Mouse (Mus musculus) spleen, embryonic (tissue): ENCODE results near the gene Rara.
"Not testable (repeated sequence)": the region's sequence is repeated elsewhere in the genome, so short reads cannot be mapped to it uniquely, and the experiment has no call there.

Experiments
- CTCF ChIA-PET: fragments of 350-600 bp; sonication (Branson Sonifier 250); formaldehyde crosslinking; loops from one replicate; lab custom pipeline; 2022; lab: Charles Lee

Gene Rara

DNA sequence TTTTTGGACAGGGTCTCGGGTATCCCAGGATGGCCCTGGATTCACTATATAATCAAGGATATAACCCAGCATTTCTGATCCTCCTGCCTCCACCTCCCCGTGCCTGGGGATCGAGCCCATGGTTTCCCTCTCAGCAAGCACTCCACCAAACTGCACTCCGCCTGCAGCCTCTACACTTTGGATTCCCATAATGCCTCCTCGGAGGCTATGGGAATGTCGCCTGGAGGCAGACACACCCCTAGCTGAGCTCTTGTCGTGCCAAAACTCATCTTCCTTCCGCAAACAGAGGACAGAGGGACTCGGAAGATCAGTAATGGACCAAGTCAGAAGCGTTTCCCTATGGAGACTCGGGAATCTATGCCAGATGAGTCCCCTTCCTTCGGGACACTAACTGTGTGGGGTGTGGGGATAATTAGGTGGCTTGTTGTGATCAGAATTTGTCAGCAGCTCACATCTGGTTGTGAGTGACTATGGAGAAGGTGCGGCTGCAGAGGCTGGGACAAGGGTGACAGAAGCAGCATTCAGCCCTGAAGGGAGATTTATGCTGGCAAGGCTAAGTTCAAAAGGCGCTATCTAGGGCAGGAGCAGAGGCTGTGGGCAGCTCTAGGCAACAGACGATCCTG lies 51.0 kb downstream of the Rara start:
- CTCF ChIA-PET, result no interaction called here

DNA sequence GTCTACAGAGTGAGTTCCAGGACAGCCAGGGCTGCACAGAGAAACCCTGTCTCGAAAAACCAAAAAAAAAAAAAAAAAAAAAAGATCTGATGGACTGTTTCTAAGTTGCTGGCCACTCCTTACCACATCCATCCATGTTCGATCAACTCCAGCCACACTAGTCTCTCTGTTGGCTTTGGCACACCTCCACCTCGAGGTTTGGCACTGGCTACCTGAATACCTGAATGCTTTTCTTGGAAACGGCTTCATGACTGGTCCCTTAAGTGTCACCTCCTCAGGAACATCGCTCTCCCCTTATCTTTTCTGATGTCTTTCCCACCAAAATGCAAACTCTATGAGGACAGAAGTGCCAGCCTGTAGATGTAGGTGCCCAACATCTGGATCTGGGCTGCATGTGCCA lies 51.7 kb downstream of the Rara start:
- CTCF ChIA-PET, result no interaction called here

DNA sequence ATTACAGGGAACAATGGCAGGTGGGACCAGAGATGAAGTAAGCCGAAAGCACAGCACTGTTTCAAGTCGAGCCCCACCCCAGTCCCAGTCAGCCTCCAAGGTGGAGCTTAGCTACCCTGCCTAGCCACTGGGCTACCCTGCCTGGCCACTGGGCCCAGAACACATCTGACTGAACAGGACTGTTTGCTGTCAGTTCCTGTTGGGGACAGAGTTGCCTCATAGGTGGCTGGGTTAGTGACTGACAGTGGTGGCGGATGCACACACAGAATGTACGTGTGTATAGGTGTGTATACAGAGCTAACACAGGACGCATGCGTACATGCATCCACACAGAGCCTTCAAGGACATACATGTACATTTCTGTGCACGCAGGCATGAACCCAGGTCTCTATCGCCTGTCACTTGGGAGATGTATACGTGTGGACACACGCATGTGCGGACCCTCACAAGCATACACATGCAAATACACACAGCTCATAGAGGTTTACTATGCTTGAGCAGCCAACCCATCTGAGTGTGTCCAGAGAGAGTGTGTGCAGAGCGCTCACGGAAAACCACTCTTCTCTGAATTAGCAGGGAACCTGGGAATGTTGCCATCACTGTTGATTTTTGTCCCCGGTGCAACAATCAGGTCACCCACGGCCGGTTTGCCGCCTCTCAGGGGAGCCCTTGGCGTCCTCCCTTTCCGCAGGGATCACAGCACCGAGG lies 53.8 kb downstream of the Rara start:
- CTCF ChIA-PET, result interaction anchor here (0.6 to 0.7 kb wide), 4 partner anchors 46 to 175 kb away, joined by 3 to 4 read pairs (median 3); no protein-coding TSS in a partner anchor

DNA sequence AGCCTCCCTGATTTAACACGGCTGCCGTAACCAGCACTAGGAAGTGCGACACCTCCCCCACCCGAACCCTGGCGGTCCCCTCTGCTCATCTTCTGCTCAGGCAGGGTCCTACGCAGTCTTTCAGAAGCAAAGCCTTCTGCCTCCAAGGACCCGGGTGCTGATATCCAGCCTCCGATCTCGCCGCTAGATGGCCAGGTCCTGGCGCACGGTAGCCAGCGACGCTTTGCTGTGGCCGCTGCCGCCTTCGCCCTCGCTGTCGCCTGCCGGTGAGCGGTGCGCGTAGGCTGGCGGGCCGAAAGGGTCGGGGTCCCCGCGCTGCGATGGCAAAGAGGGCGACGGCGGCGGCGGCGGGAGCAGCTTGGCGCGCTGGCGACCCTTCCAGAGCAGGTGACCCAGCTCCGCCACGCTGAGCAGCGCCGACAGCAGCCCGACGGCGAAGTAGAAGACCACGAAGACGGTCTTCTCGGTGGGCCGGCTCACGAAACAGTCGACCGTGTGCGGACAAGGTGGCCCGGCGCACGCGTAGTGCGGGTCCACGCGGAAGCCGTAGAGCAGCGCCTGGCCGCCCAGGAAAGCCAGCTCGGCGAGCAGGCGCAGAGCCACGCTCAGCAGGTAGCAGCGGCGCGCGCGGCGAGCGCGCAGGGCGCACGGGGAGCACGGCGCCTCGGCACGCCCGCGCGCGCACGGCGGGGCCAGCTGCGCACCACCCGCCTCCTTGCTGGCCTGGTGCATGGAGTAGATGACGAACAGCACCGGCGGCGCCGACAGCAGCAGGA lies 54.6 kb downstream of the Rara start:
- CTCF ChIA-PET, result interaction anchor here (0.6 to 0.7 kb wide), 3 partner anchors 45 to 115 kb away, joined by 3 to 6 read pairs (median 4); no protein-coding TSS in a partner anchor

DNA sequence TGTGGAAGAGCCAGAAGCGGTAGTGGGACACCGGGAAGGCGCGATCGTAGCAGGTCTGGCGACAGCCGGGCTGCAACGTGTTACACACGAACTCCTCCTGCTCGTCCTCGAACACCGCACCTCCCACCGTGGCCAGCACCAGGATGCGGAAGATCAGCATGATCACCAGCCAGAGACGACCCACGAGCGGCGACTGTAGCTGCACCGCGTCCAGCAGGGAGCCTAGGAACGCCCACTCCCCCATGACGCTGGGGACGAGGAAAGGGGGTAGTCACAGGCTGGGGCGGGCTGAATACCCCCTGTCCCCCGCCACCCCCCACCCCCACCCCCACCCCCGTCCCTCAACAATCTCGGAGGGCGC lies 55.1 kb downstream of the Rara start, which contains the start of gene Gjd3:
Gene Gjd3 (minus strand): TSS at position 244 of the 361 bp plus-strand sequence.
- CTCF ChIA-PET, result interaction anchor here (0.6 kb wide), 1 partner anchor 115 kb away, joined by 6 read pairs; no protein-coding TSS in a partner anchor

DNA sequence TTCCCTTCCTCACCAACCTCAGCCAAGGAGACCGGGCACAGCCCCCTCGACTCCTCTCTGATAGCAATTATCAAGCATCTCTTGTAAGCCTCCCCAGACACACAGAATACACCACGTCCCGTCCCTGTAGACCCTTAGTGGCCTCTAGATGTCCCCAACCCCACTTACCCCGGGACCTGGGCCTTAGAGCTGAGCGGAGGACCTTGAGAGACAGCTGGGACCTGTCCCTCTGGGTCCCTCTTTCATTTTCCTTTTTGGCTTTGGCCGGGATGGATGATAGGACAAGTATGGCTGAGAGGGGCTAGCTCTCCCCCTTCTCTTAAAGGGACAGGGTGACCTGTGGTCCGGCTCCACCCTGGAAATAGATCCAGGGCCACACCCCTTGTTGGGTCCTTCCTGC lies 55.9 kb downstream of the Rara start:
- CTCF ChIA-PET, result interaction anchor here (0.6 to 0.8 kb wide), 4 partner anchors 9 to 154 kb away, joined by 3 to 12 read pairs (median 3); no protein-coding TSS in a partner anchor

DNA sequence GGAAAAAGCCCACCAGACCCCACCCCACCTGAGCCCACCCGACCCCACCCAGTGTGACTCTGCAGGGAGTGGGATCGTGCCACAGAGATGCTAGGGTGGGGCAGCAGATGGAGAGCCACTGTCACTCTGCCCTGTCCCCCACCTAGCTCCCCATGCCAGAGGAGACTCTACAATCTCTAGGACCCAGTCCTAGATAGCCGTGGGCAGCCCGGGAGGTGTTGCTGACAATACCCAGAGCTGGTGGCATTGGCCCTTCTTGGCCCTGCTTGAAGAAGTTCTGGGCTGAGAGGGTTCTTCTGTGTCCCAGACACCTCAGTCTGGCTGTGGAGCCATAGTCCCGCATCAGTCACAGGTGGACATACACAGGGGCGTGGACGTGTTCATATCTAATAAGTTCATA lies 57.9 kb downstream of the Rara start:
- CTCF ChIA-PET, result no interaction called here

DNA sequence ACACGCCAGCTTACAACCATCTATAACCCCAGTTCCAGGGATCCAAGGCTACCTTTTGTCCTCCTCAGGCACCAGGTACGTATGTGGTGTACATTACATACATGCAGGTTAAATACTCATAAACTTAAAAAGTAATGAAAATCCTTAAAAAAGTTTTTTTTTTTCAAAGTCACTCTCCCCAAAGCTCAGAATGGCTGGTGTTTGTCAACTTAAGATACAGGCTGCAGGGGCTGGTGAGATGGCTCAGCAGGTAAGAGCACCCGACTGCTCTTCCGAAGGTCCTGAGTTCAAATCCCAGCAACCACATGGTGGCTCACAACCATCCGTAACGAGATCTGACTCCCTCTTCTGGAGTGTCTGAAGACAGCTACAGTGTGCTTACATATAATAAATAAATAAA lies 60.6 kb downstream of the Rara start:
- CTCF ChIA-PET, result not testable (repeated sequence)

DNA sequence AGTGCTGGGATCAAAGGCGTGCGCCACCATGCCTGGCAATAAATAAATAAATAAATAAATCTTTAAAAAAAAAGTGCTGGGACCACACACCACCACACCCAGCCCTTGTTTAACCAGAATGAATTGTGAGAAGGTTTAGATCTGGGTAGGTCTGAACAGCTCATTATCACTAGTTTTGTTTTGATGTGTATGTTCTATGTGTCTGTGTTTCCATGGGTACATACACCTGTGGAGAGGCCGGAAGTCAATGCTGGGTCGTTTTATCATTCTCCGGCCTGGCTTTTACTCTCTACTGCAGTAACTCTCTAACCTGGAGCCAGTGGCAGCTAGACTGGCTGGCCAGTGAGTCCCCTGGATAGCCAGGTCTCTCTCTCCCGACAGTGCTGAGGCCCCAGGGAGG lies 63.2 kb downstream of the Rara start:
- CTCF ChIA-PET, result no interaction called here

DNA sequence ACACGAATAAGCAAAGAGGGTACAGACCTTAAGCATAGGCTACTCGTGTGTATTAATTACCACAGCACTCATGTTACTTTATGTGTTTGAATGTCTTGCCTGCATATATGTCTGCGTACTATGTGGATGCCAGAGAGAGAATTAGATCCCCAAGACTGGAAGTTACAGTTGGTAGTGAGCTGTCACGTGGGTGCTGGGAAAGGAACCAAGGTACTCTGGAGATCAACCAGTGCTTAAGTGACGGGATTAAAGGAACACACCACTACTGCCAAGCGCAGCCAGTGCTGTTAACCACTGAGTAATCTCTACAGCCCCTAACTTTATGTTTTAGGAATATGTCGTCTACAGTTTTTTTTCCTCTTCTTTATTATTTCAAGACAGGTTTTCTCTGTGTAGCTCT lies 68.4 kb downstream of the Rara start:
- CTCF ChIA-PET, result interaction anchor here (0.6 kb wide), 1 partner anchor 649 kb away, joined by 3 read pairs; no protein-coding TSS in a partner anchor

DNA sequence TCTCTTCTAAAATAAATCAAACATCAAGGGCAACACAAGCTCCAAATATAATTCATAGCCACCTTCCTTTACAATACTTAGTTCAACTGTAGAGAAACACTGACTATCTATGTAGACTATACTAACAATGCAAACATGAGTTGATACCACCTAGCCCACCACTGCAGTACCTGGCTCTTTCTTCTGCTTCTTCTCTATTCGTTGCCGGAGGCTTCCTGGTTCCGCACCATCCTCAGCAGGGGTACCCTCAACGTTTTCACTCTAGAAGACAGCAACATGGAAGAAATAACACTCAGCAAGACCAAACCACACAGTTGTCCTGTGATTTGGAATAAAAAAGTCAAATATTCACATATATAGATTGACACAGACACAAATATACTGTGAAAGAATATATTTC lies 70.0 kb downstream of the Rara start:
- CTCF ChIA-PET, result interaction anchor here (0.6 kb wide), 1 partner anchor 14 kb away, joined by 3 read pairs; no protein-coding TSS in a partner anchor

DNA sequence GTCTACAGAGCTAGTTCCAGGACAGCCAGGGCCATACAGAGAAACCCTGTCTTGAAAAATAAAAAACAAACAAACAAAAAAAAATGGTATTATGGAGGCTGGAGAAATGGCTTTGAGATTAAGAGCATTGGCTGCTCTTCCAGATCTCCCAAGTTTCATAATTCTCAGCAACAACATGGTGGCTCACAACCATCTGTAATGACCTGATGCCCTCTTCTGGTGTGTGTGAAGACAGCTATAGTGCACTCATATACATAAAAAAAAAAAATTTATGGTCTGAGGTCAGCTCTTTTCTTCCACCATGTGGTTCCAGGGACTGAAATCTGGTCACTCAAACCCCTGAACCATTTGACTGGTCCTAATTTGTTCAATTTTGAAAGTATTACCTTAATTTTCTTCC lies 71.2 kb downstream of the Rara start:
- CTCF ChIA-PET, result no interaction called here

DNA sequence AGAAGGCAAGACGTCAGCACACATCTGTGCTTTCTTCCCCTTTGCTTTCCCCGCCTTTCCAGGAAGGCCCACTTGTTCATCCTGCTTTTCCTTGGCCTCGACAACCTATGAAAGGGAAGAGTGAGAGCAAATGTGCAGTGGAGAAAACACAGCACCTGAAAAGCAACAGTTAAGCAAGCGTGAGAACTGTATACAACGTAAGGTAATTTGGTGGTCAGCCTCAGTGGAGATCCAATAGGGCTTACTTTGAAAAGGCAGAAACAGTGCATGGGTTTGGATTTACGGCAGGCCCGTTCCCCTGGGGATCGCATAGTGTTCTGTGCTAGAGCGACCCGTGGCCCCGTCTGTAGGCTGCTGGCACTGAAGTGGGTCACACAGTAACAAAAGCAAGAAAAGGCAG lies 71.6 kb downstream of the Rara start:
- CTCF ChIA-PET, result no interaction called here

DNA sequence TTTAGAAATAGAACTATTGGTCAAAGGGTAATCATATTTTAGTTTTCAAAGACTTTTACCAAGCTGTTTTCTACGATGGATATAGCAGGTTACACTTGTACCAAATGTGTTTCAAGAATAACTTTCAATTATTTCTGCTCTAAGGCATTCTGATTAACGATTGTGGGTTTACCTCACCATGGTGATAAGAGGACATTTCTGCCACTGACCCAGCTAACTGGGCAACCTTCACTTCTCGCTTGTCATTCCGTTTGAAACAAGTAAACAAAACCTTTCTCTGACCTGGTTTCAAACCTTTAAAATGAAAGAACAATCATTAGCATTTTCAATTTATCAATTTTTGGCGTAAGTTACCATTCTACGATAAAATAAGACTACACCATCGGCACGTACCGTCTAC lies 79.2 kb downstream of the Rara start:
- CTCF ChIA-PET, result no interaction called here

DNA sequence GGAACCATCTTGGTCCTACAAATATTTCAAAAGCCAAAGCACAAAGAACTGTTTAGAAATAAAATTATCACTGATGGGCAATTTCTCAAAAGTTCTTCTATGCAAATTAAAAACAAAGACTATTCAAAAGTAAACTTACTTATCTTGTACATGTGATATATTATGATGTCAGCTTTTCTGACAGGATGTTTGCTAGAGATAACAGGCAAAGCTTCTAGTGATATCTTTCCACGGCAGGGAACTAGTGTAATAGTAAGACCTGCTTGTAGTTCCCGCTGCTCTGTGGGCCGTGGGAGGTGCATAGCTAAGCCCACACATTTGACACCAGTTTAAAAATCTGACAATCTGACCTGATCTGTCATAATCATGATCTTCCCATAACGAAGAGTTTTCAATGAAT lies 82.5 kb downstream of the Rara start:
- CTCF ChIA-PET, result interaction anchor here (0.6 kb wide), 2 partner anchors 73 to 86 kb away, joined by 3 read pairs; no protein-coding TSS in a partner anchor

DNA sequence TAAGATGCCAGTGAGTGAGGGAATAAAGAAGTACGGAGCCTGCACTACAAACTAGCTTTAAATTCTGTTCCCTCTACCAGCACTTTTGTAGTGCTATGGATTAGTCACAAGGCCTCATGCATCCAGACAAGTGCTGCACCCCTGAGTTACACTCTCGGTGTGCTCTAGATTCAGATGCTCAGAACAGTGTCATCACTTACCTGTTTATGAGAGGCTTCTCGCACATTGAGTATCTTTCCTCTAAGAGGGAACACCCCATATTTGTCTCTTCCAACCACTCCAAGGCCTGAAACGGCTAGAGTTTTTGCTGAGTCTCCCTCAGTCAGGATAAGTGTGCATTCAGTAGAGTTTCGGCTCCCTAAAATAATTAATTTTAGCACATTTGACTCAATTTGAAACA lies 83.1 kb downstream of the Rara start:
- CTCF ChIA-PET, result no interaction called here

DNA sequence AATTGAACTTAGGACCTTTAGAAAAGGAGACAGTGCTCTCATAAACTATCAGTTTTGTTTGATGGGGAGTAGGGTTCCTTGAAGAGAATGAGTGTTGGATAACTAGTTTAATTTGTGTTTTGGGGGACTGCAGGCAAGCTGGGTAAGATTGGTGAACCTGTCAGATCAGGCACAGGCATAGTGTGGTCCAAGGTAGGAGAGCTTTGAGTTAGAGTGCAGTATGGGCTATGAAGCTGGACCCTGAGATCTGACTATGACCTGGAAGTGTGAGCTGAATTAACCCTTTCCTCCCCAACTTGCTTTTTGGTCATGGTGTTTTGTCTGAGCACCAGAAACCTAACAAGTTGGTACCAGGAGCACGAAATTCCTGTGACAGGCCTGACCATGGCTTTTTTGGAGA lies 86.2 kb downstream of the Rara start:
- CTCF ChIA-PET, result interaction anchor here (0.6 kb wide), 2 partner anchors 11 to 27 kb away, joined by 3 read pairs; partner anchors contain the start of gene Igfbp4

DNA sequence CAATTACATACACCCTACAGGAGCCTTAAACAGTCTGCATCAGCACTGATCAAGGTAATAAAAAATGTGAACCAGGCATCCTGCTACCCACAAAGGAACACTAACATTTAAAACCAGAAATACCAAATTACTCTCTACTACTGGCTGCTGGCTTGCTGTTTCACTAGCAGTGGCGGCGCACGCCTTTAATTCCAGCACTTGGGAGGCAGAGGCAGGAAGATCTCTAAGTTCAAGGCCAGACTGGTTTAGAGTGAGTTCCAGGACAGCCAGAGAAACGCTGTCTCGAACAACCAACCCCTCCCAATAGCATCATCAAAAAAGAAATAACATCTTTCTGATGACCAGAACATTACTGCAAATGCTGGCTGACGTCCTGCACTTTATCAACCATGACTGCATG lies 92.2 kb downstream of the Rara start:
- CTCF ChIA-PET, result no interaction called here

DNA sequence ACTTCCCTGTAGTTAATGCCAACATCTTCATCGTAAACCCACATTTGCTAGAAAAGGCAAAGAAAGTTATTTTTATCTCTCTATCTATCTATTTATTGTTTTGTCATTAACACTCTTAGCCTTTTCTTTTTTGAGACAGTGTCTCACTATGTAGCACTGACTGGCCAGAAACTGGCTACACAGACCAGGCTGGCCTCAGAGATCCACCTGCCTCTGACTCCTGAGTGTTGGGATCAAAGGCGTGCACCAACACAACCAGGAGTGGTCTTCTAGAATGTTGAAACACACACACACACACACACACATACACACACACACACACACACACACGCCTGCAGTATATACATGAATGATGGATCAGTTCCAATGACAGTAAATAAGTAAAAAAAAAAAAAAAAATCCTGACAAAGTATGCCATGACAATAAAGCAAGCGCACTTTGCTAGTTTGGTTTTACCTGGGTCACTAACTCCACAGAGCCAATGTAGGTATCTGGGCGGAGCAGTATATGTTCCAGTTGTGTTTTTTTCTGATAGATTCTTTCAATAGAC lies 94.8 kb downstream of the Rara start:
- CTCF ChIA-PET, result no interaction called here

DNA sequence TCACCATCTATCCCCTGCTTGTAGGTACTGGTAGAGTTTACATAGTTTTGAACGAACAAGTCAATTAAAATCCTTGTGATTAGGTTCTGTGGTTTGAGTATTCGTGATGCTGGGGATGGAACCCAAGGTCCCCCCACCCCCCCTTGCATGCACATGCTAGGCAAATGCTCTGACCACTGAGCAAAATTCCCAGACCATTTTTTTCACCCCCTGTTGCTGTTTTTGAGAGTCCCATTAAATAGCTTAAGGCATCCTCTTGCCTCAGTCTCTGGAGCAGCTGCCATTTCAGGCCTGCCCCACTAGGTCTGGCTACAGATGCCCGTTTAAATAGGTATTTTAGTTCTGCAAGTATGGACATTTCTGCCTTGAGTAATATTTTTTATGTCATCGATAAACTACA lies 95.5 kb downstream of the Rara start:
- CTCF ChIA-PET, result no interaction called here
